Mouse (Mus musculus): ENCODE data around the gene Clns1a. TPM values are rescaled to one million over a fixed set of nuclear protein-coding genes. Genes with fewer than 3 reads are reported as not detected.

Gene Clns1a
- total RNA-seq, 2 experiments from 2014 or later = 43.3 to 46.5 TPM

DNA sequence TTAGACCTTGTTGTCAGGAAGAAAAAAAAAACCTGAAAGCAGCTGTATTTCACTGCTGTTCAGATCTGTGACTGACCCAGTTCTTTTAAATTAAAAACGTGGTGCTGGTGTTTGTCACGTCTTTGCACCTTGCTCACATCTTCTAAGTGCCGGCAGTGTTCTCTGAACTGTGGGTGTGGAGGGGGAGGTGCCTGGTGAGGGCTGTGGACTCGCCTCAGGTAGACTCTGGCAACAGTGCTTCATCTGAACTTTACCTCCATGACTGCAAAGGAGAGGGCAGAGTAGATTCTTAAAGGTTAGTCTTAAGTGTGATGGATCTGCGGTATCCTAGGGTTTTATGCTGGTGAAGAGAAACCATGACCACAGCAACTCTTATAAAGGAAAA is 69.5 kb downstream of the Clns1a start:
- DNase-seq = no peak

DNA sequence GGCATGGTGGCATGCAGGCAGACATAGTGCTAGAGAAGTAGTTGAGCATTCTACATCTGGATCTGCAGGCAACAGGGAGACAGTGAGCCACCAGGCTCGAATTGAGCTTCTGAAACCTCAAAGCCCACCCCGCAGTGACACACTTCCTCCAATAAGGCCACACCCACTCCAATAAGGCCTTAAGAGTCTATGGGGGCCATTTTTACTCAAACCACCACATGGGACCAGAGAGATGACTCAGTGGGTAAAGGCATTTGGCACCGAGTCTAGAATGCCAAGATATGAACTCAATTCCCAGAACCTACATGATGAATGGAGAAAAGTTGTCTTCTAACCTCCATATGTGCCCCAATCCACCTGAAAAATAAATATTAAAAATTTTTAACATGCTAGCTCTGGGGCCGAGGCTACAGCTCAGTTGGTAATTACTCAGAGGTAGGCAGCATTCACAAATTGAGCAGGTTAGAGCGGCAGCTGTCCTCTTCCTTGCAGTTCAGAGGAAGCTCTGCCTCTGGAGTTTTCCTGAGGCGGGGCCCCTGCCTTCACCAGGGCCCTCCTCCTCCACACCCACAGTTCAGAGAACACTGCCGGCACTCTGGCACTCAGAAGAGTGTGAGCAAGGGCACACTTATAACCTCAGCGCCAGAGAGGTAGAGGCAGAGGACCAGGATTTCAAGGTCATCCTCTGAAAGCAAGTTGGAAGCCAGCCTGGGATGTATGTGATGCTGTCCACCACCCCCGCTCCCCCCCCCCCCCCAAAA is 70.2 kb downstream of the Clns1a start:
- DNase-seq = no peak

DNA sequence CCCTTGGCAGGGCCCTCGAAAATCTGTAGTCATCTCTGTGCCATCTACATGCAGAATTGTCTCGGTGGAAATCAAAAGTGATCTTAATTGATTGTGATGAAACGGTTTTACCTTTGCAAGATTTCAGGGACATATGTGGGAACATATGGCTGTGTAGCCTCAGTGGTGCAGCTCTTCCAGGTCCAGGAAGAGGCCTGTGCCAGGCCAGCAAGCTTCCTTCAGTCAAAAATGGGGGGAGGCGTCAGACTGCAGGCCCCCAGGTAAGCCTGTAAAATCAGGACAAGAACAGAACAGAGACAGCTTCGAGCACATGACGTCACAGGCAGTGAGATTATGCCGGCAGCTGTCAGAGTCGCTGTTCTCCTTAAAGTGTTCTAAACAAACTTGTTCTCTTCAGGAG is 71.4 kb downstream of the Clns1a start:
- DNase-seq = no peak

DNA sequence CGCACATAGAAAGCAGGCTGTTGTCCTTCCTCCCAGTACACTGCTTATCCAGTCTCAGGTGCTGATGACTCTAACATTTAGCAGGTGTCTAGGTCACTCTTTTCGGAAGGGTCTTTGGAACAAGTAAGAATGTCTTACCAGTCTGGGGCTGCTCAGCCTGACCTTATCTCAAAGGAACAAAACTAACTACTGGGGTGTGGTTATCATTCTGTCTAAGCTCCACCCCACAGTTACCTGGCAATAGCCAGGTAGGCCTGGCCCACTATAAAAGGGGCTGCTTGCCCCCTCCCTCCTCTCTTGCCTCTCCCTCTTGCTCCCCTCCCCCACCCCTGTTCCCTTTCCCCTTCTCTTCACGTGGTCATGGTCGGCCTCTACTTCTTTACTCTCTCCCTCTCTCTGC is 72.6 kb downstream of the Clns1a start:
- DNase-seq = no peak

Other genes with a start within 250 kb of the Clns1a start
- gene Kctd14, start 245.3 kb upstream of the Clns1a start, total RNA-seq (2021) = 1 to 10 TPM in 1 of 2 experiments, under 1 TPM in 1; 0.54 to 1.3 TPM
- gene Ints4, start 215.7 kb upstream of the Clns1a start, total RNA-seq (2021) = 10 to 100 TPM; 27.2 to 27.3 TPM
- 100 to 1,000 TPM; 131 to 137 TPM for gene Aamdc, start 117.1 kb upstream of the Clns1a start, total RNA-seq (2021)
- gene Rsf1, start 116.7 kb upstream of the Clns1a start, total RNA-seq (2021) = 10 to 100 TPM; 15.5 to 20.5 TPM
- 1 to 10 TPM; 2.0 to 2.7 TPM for gene Aqp11, start 41.7 kb downstream of the Clns1a start, total RNA-seq (2021)
- gene Pak1, start 91.9 kb downstream of the Clns1a start, total RNA-seq (2021) = 100 to 1,000 TPM; 160 to 188 TPM
- under 1 TPM; 0.11 to 0.12 TPM for gene Gdpd4, start 223.3 kb downstream of the Clns1a start, total RNA-seq (2021)

Data from gastrocnemius, postnatal 10 days (tissue).